Mouse (Mus musculus) brain, embryonic 14.5 days (tissue): ENCODE data around the gene Lrrc55.

Experiments used
- CTCF ChIP-seq: fragments of 200-500 bp; IDR thresholded peaks from 2 replicates; pipeline ENCODE4 v1.5.1; 2012; ENCODE audit warnings: inconsistent platforms, mild to moderate bottlenecking, moderate library complexity, borderline replicate concordance; ENCODE audit not compliant: insufficient read depth, insufficient read length; ENCODE audit errors: extremely low read depth
- POLR2A ChIP-seq: fragments of 200-500 bp; IDR thresholded peaks from 2 replicates; pipeline ENCODE4 v1.6.1; 2012; ENCODE audit warnings: mild to moderate bottlenecking, inconsistent platforms, borderline replicate concordance; ENCODE audit not compliant: poor library complexity, insufficient read depth, insufficient read length, severe bottlenecking; ENCODE audit errors: extremely low read depth

DNA sequence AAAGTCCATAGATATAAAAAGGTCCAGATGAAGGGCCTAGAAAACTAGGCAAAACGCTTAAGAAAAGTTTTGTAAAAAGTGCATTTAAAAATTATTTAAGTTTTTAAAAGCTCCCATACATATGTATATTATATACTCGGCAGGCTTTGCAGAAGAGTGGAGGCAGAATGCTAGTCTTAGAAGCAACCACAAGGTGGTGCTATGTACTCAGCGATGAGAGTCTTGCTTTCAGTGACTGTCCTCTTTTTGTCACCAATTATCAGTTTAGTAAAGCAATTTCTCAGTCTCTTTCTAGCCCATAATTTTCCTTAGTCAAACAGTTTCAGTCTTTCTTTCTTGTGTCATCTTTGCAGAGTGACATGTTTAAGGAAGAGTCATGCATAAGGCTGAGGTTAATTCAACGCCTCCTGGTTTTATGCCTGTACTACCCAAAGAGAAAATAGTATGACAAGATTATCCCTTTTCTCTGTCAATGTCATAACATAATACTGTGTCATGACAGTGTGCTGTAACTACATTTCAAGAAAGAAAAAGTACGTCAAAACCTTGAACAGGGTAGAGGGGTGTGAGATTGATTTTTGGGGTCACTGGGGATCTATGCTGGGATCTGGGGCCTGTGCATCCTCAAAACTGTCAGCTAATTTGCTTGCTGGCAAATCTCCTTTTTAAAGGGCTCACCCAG lies 73.7 kb downstream of the Lrrc55 start:
- TF ChIP-seq CTCF (peak; percentile 77; the same call in 1 of the 2 replicates), POLR2A (no peak)
